Mouse (Mus musculus) heart, postnatal 0 days (tissue): ENCODE results near the gene Vmn2r55. TPM values are rescaled to one million over a fixed set of nuclear protein-coding genes. Genes with fewer than 3 reads are reported as not detected.
"Not testable (repeated sequence)": the region's sequence is repeated elsewhere in the genome, so short reads cannot be mapped to it uniquely, and the experiment has no call there.

Experiments
- ATAC-seq: fragments of 200-750 bp; cut with Nextera tagmentation; 2 replicates; pipeline ENCODE4 v1.8.0; 2017; ENCODE audit warnings: low read depth, moderate number of reproducible peaks, moderate library complexity; ENCODE audit not compliant: insufficient read depth
- DNase-seq: peaks from one replicate; pipeline ENCODE4 v3.0.0-alpha.2; 2016; ENCODE audit warnings: low spot score
- H3K27ac ChIP-seq: fragments of 300-500 bp; sonication (generic); 2 replicates; pipeline ENCODE4 v1.5.1; 2014; ENCODE audit warnings: low read depth, mild to moderate bottlenecking
- H3K27me3 ChIP-seq: fragments of 300-500 bp; sonication (generic); 2 replicates; pipeline ENCODE4 v1.6.1; 2014; ENCODE audit warnings: low read length, mixed read lengths; ENCODE audit not compliant: control insufficient read depth, insufficient read depth
- H3K36me3 ChIP-seq: fragments of 300-500 bp; sonication (generic); replicated peaks from 2 replicates; pipeline ENCODE4 v1.6.1; 2014; ENCODE audit warnings: low read length, mixed read lengths; ENCODE audit not compliant: control insufficient read depth, insufficient read depth
- H3K4me1 ChIP-seq: fragments of 300-500 bp; sonication (generic); 2 replicates; pipeline ENCODE4 v1.6.1; 2014; ENCODE audit warnings: antibody characterized with exemption; ENCODE audit not compliant: control insufficient read depth, insufficient read depth
- H3K4me2 ChIP-seq: fragments of 300-500 bp; sonication (generic); 2 replicates; pipeline ENCODE4 v1.6.1; 2014; ENCODE audit warnings: low read depth, mild to moderate bottlenecking, low read length, moderate library complexity
- H3K4me3 ChIP-seq: fragments of 300-500 bp; sonication (generic); 2 replicates; pipeline ENCODE4 v1.5.1; 2014; ENCODE audit warnings: low read depth, low read length
- H3K9ac ChIP-seq: fragments of 300-500 bp; sonication (generic); replicated peaks from 2 replicates; pipeline ENCODE4 v1.6.1; 2014; ENCODE audit warnings: low read depth, low read length, mixed read lengths
- H3K9me3 ChIP-seq: fragments of 300-500 bp; sonication (generic); replicated peaks from 2 replicates; pipeline ENCODE4 v1.6.1; 2016; ENCODE audit warnings: low read length; ENCODE audit not compliant: control insufficient read depth
- CTCF ChIP-seq: IDR thresholded peaks from 2 replicates; pipeline ENCODE4 v1.5.1; 2016; ENCODE audit warnings: antibody characterized with exemption, control low read depth, low read depth
- EP300 ChIP-seq: IDR thresholded peaks from 2 replicates; pipeline ENCODE4 v1.6.1; 2016; ENCODE audit warnings: antibody characterized with exemption, low read depth
- WGBS: fragments of 180-500 bp; shearing (Covaris S2); extraction: QIAGEN DNeasy Blood & Tissue Kit; methylation state at CpG from one replicate; pipeline ENCODE4 v1.1.7; 2014; 5-methylcytosine and 5-hydroxymethylcytosine counted together
- polyA plus RNA-seq: library from polyadenylated mRNA; unstranded; fragments of >200 nt; fragmentation: Nextera tagmentation; extraction: Ambion mirVana; gene quantifications from 2 replicates; pipeline ENCODE4 v1.2.1, GENCODE M21; 2015
- total RNA-seq: library from RNA; depleted of rRNA; stranded (reverse); fragments of >200 nt; gene quantifications from 2 replicates; pipeline ENCODE4 v1.2.3, GENCODE M21; 2014; ENCODE audit warnings: low replicate concordance; rRNA removed

Vmn2r55 gene
- total RNA-seq (not detected in 2 replicates), polyA plus RNA-seq (not detected in 2 replicates)

DNA sequence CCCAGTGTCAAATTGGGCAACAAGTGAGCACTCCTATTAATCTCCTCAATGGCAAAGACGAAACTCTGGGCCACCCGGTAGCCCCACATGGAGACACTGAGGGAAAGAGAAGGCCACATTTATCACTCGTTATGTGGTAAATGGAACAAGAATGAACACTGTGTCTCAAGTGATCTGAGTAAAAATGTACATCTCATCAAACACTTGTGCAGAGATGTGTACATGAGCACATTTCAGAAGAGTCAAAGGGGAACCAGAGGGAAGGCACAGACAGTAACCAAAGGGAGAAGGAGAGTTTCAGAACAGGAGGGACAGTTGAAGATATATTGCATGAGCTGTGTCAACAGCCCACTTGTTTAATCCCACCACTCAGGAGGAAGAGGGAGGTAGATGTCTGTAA lies at the start of gene Vmn2r55:
Gene Vmn2r55, minus strand, starts transcription at position 101 of the 400 bp plus-strand sequence.
- not testable (repeated sequence) for H3K4me2 ChIP-seq, H3K9ac ChIP-seq, ATAC-seq, H3K4me1 ChIP-seq, DNase-seq, H3K9me3 ChIP-seq, H3K27ac ChIP-seq, H3K27me3 ChIP-seq, H3K36me3 ChIP-seq, H3K4me3 ChIP-seq
- WGBS: 78% methylated on average over 3 of the region's 3 CpGs

DNA sequence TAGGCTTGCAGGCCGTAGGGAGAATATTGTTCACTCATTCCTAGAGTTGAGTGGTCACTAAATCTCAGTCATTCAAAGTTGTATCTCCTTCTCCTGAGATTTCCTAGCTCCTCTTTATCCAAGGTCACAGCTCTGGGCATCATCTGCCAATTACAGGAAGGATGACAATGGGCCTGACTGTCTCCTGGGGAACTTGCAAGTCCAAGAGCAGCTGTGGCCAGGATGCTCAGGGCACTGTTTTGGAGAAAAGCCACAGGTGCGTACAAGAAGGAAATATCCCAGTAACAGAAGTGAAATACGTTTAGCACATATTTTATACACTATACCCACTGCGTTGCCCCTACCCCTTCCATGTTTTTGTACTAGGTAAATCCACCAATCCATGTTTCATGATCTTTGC lies 44.6 kb downstream of the Vmn2r55 start, which contains the start of gene Vmn2r54:
Gene Vmn2r54, minus strand, starts transcription at position 101 of the 400 bp plus-strand sequence.
- not testable (repeated sequence) for H3K27ac ChIP-seq, H3K9ac ChIP-seq, ATAC-seq, H3K9me3 ChIP-seq, H3K27me3 ChIP-seq, H3K4me3 ChIP-seq, DNase-seq, H3K4me2 ChIP-seq, H3K36me3 ChIP-seq, H3K4me1 ChIP-seq
- 63% methylated on average over 3 of the region's 4 CpGs for WGBS

DNA sequence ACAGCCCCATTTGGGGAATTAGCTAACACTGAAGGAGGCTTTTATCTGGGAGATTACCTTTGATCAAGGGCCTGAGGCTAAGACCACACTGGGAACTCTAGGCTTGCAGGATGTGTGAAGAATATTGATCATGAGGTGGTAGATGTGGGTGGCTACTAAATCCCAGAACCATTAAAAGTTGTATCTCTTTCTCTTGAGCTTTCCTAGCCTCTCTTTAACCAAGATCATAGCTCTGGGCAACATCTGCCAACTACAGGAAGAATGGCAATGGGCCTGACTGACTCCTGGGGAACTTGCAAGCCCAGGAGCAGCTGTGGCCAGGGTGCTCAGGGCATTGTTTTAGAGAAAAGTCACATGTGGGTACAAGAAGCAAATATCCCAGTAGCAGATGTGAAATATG lies 76.1 kb downstream of the Vmn2r55 start, which contains the start of gene Vmn2r53:
Gene Vmn2r53, minus strand, starts transcription at position 101 of the 400 bp plus-strand sequence.
- DNase-seq (no peak), ATAC-seq (no peak)
- TF ChIP-seq EP300 (no peak), CTCF (no peak)

More for the DNA sequence above, 76.1 kb downstream of the Vmn2r55 start, which contains the start of gene Vmn2r53:
- Histone ChIP-seq H3K9ac (no peak within 1 kb of the TSS), H3K36me3 (no peaks in the 10 kb centered on the region), H3K4me2 (no peak within 1 kb of the TSS), H3K27ac (no peak within 1 kb of the TSS), H3K9me3 (0 out of 2 replicates have a peak, but pooled peaks cover 12% of the 10 kb centered on the region), H3K4me1 (no peaks in the 10 kb centered on the region), H3K27me3 (no peaks in the 10 kb centered on the region), H3K4me3 (no peak within 1 kb of the TSS)

Other genes with a start within 250 kb of the Vmn2r55 start
- gene Zfp606, start 206.7 kb downstream of the Vmn2r55 start, total RNA-seq: 13.5 and 15.0 TPM in 2 replicates
- gene Zfp606, start 206.7 kb downstream of the Vmn2r55 start, polyA plus RNA-seq: 12.9 and 14.2 TPM in 2 replicates
- gene 2900092C05Rik, start 172.5 kb downstream of the Vmn2r55 start, total RNA-seq: not detected in 2 replicates
- not detected in 2 replicates for gene 2900092C05Rik, start 172.5 kb downstream of the Vmn2r55 start, polyA plus RNA-seq
- gene Vmn2r53, start 76.2 kb downstream of the Vmn2r55 start, total RNA-seq: not detected in 2 replicates
- under 0.01 TPM in 1 of 2 replicates, not detected in the other for gene Vmn2r53, start 76.2 kb downstream of the Vmn2r55 start, polyA plus RNA-seq
- gene Vmn2r54, start 44.7 kb downstream of the Vmn2r55 start, total RNA-seq: not detected in 2 replicates
- not detected in 2 replicates for gene Vmn2r54, start 44.7 kb downstream of the Vmn2r55 start, polyA plus RNA-seq
- not detected in 2 replicates for gene Vmn2r56, start 50.0 kb upstream of the Vmn2r55 start, total RNA-seq
- gene Vmn2r56, start 50.0 kb upstream of the Vmn2r55 start, polyA plus RNA-seq: not detected in 2 replicates
- gene Zscan18, start 118.6 kb upstream of the Vmn2r55 start, total RNA-seq: 1.5 and 6.3 TPM in 2 replicates
- gene Zscan18, start 118.6 kb upstream of the Vmn2r55 start, polyA plus RNA-seq: 2.1 and 2.6 TPM in 2 replicates
- gene Zfp329, start 133.9 kb upstream of the Vmn2r55 start, total RNA-seq: 3.1 and 12.2 TPM in 2 replicates
- gene Zfp329, start 133.9 kb upstream of the Vmn2r55 start, polyA plus RNA-seq: 6.2 and 7.0 TPM in 2 replicates
- gene Zfp110, start 149.8 kb upstream of the Vmn2r55 start, total RNA-seq: 14.8 and 20.5 TPM in 2 replicates
- 15.3 and 15.9 TPM in 2 replicates for gene Zfp110, start 149.8 kb upstream of the Vmn2r55 start, polyA plus RNA-seq
- gene Zfp128, start 196.2 kb upstream of the Vmn2r55 start, total RNA-seq: 2.9 and 6.3 TPM in 2 replicates
- gene Zfp128, start 196.2 kb upstream of the Vmn2r55 start, polyA plus RNA-seq: 2.3 and 3.0 TPM in 2 replicates
- 1.3 and 3.5 TPM in 2 replicates for gene Zscan22, start 212.8 kb upstream of the Vmn2r55 start, total RNA-seq
- gene Zscan22, start 212.8 kb upstream of the Vmn2r55 start, polyA plus RNA-seq: 4.4 and 4.6 TPM in 2 replicates
- 1,775 and 1,995 TPM in 2 replicates for gene Rps5, start 237.3 kb upstream of the Vmn2r55 start, total RNA-seq
- gene Rps5, start 237.3 kb upstream of the Vmn2r55 start, polyA plus RNA-seq: 431 and 457 TPM in 2 replicates
- not detected in 2 replicates for gene Rnf225, start 242.4 kb upstream of the Vmn2r55 start, total RNA-seq
- gene Rnf225, start 242.4 kb upstream of the Vmn2r55 start, polyA plus RNA-seq: 0.14 and 0.19 TPM in 2 replicates